ENCODE assay signal across 8 mouse cellular contexts in the genomic region with DNA sequence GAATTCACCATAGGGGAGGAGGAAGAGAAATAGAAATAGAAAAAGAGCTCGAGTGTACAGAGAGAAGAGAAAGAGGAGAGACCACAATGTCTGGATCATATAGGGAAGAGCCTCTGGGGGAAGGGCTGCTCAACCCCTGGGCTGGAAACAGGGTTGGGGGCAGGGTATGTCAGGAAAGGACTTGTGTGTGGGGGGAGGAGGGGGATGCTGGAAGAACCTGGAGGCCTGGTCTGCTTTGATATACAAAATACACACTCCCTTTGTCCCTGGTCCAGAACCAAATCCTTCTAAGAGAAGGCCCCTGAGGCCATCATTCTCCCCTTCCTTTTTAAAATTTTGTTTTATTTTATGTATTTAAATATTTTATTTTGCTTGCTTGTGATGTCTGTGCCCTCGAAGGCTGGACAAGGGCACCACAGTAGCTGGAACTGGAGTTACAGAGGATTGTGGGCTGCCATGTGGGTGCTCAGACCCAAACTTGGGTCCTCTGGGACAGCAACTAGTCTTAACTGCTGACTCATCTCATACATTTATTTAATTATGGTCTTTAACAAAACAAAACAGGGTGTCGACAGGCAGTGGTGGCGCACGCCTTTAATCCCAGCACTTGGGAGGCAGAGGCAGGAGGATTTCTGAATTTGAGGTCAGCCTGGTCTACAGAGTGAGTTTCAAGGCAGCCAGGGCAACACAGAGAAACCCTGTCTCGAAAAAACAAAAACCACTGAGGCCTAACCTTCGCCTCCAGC. TPM values are rescaled to one million over a fixed set of nuclear protein-coding genes. Genes with fewer than 3 reads are reported as not detected.
DNase-seq lines count a peak whose midpoint lies in the region; ATAC-seq and TF ChIP-seq lines count a peak whose summit lies in the region.
"Had no signal": no experiment of that assay in that cellular context is flagged by ENCODE, and none has a peak within 500 bp of the region (broad histone marks: within the 10 kb centered on the region; RNA-seq: fewer than 3 reads in every experiment).

No protein-coding gene starts in this region.

- H3K27ac ChIP-seq in lung, postnatal 0 days (ENCODE audit: low read length), result no peak overlapping the region
- no peak overlapping the region for H3K27ac ChIP-seq in forebrain, embryonic 12.5 days
- H3K27ac ChIP-seq in limb, embryonic 14.5 days (replicated peaks; ENCODE audit: low read depth, low read length), result no peak overlapping the region
- no peak overlapping the region for H3K27ac ChIP-seq in stomach, embryonic 16.5 days (ENCODE audit: low read length)

- TF ChIP-seq EP300 in lung, postnatal 0 days (IDR thresholded peaks at IDR 0.05), result no peak

- no peak for ATAC-seq in lung, postnatal 0 days
- no peak for ATAC-seq in forebrain, embryonic 12.5 days (ENCODE audit: low FRiP score)
- no peak for ATAC-seq in limb, embryonic 14.5 days (ENCODE audit: low FRiP score, low read depth)
- ATAC-seq in stomach, embryonic 16.5 days (ENCODE audit: insufficient read depth, low FRiP score), result no peak

- no peaks in the 10 kb centered on the region for H3K9me3 ChIP-seq in lung, postnatal 0 days (ENCODE audit: low read length)
- H3K9me3 ChIP-seq in forebrain, embryonic 12.5 days, result no peaks in the 10 kb centered on the region
- H3K9me3 ChIP-seq in limb, embryonic 14.5 days (ENCODE audit: control insufficient read depth, low read length), result no peaks in the 10 kb centered on the region
- H3K9me3 ChIP-seq in stomach, embryonic 16.5 days (replicated peaks; ENCODE audit: control insufficient read depth, low read length), result no peaks in the 10 kb centered on the region

- no peak for DNase-seq in lung, postnatal 0 days (ENCODE audit: low spot score)
- DNase-seq in lung, adult 2 months, result no peak
- DNase-seq in limb, embryonic 14.5 days (ENCODE audit: low spot score), result no peak
- no peak for DNase-seq in gastrocnemius, adult 8-10 months (ENCODE audit: low spot score in 2 of 2)
- DNase-seq in kidney, postnatal 4 days, result no peak

- peaks cover 2% of the 10 kb centered on the region; the same call in 1 of the 2 replicates for H3K4me1 ChIP-seq in lung, postnatal 0 days (ENCODE audit: insufficient read depth, low read depth, low read length)
- no peaks in the 10 kb centered on the region for H3K4me1 ChIP-seq in lung, adult 2 months (ENCODE audit: control insufficient read depth, insufficient read depth, low read length)
- H3K4me1 ChIP-seq in forebrain, embryonic 12.5 days, result peaks cover 16% of the 10 kb centered on the region
- H3K4me1 ChIP-seq in limb, embryonic 14.5 days (ENCODE audit: control insufficient read depth, insufficient read depth, low read length), result peaks cover 1% of the 10 kb centered on the region; the same call in 1 of the 2 replicates
- peaks cover 11% of the 10 kb centered on the region; the same call in 1 of the 2 replicates for H3K4me1 ChIP-seq in stomach, embryonic 16.5 days (ENCODE audit: control insufficient read depth, insufficient read depth, low read length)

- peak overlapping the region; percentile 97; the same call in 1 of the 2 replicates for H3K4me2 ChIP-seq in lung, postnatal 0 days (replicated peaks; ENCODE audit: low read depth, low read length)
- H3K4me2 ChIP-seq in forebrain, embryonic 12.5 days, result peak overlapping the region; percentile 96
- peak overlapping the region; percentile 65 for H3K4me2 ChIP-seq in limb, embryonic 14.5 days (replicated peaks; ENCODE audit: low read depth, low read length, severe bottlenecking)
- H3K4me2 ChIP-seq in stomach, embryonic 16.5 days (ENCODE audit: low read depth, low read length), result peak overlapping the region; percentile 98; the same call in 1 of the 2 replicates

- no peak for TF ChIP-seq CTCF in lung, postnatal 0 days (IDR thresholded peaks at IDR 0.05)
- TF ChIP-seq CTCF in lung, adult 2 months (IDR thresholded peaks at IDR 0.05; ENCODE audit: insufficient read depth, low read length), result no peak

- peak overlapping the region; percentile 61; the same call in 1 of the 2 replicates for H3K4me3 ChIP-seq in lung, postnatal 0 days (ENCODE audit: low read depth, low read length)
- H3K4me3 ChIP-seq in lung, adult 2 months (replicated peaks; ENCODE audit: extremely low read depth, low read depth, low read length), result no peak overlapping the region
- no peak overlapping the region; the same call in 1 of the 2 replicates for H3K4me3 ChIP-seq in forebrain, embryonic 12.5 days (replicated peaks)
- H3K4me3 ChIP-seq in limb, embryonic 14.5 days (replicated peaks; ENCODE audit: low read length), result peak overlapping the region; percentile 46; the same call in 1 of the 2 replicates
- H3K4me3 ChIP-seq in stomach, embryonic 16.5 days (replicated peaks; ENCODE audit: low read length), result peak overlapping the region; percentile 78; the same call in 1 of the 2 replicates

- H3K27me3 ChIP-seq in lung, postnatal 0 days (replicated peaks; ENCODE audit: insufficient read depth, low read length), result no peaks in the 10 kb centered on the region
- H3K27me3 ChIP-seq in forebrain, embryonic 12.5 days, result no peaks in the 10 kb centered on the region
- no peaks in the 10 kb centered on the region for H3K27me3 ChIP-seq in limb, embryonic 14.5 days (ENCODE audit: control insufficient read depth, insufficient read depth, low read length)
- H3K27me3 ChIP-seq in stomach, embryonic 16.5 days (ENCODE audit: control insufficient read depth, insufficient read depth, low read length), result no peaks in the 10 kb centered on the region

- H3K9ac ChIP-seq in lung, postnatal 0 days (replicated peaks; ENCODE audit: low read depth), result no peak overlapping the region
- no peak overlapping the region for H3K9ac ChIP-seq in forebrain, embryonic 12.5 days
- no peak overlapping the region for H3K9ac ChIP-seq in limb, embryonic 14.5 days (ENCODE audit: low read depth, low read length, severe bottlenecking)
- H3K9ac ChIP-seq in stomach, embryonic 16.5 days (ENCODE audit: low read length), result no peak overlapping the region

- WGBS in lung, postnatal 0 days, result 77% methylated on average over 7 of the region's 7 CpGs
- WGBS in lung, adult 2 months, result 89% methylated on average over 7 of the region's 7 CpGs
- WGBS in forebrain, embryonic 12.5 days, result 84% methylated on average over 7 of the region's 7 CpGs
- 84% methylated on average over 7 of the region's 7 CpGs for WGBS in limb, embryonic 14.5 days
- 88% methylated on average over 7 of the region's 7 CpGs for WGBS in stomach, embryonic 16.5 days

- TF ChIP-seq POLR2A in lung, adult 2 months (IDR thresholded peaks at IDR 0.05; ENCODE audit: borderline replicate concordance, extremely low read depth, low read depth, low read length), result no peak
- TF ChIP-seq POLR2A in limb, embryonic 14.5 days (IDR thresholded peaks at IDR 0.05; ENCODE audit: borderline replicate concordance, extremely low read depth, insufficient read depth, insufficient read length), result no peak

- peaks cover 15% of the 10 kb centered on the region for H3K36me3 ChIP-seq in lung, postnatal 0 days (ENCODE audit: insufficient read depth, low read length)
- peaks cover 41% of the 10 kb centered on the region for H3K36me3 ChIP-seq in forebrain, embryonic 12.5 days (replicated peaks)
- H3K36me3 ChIP-seq in limb, embryonic 14.5 days (ENCODE audit: control insufficient read depth, insufficient read depth, low read length), result peaks cover 28% of the 10 kb centered on the region
- H3K36me3 ChIP-seq in stomach, embryonic 16.5 days (ENCODE audit: control insufficient read depth, insufficient read depth, low read length), result peaks cover 2% of the 10 kb centered on the region; the same call in 1 of the 2 replicates

RNA-seq across cellular contexts. Expression of gene Alkbh2, which starts 1.3 kb away (rescaled TPM):
- 4.1 and 4.3 TPM in 2 replicates for polyA plus RNA-seq in lung, postnatal 0 days (2015; fragmentation: Nextera tagmentation; extraction: Ambion mirVana)
- polyA plus RNA-seq in lung, adult 2 months (2012; rRNA removed), result 7.7 and 8.6 TPM in 2 replicates
- polyA plus RNA-seq in forebrain, embryonic 12.5 days (2016; fragmentation: Nextera tagmentation; extraction: Ambion mirVana), result 10.9 and 11.3 TPM in 2 replicates
- 15.5 and 18.9 TPM in 2 replicates for polyA plus RNA-seq in limb, embryonic 14.5 days (2012; rRNA removed)
- 10.9 and 11.5 TPM in 2 replicates for polyA plus RNA-seq in limb, embryonic 14.5 days (2014; fragmentation: Nextera tagmentation; extraction: Ambion mirVana)
- polyA plus RNA-seq in stomach, embryonic 16.5 days (2015; fragmentation: Nextera tagmentation; extraction: Ambion mirVana), result 4.8 and 6.1 TPM in 2 replicates
- 1 to 10 TPM in 1 of 4 experiments, under 1 TPM in 2, not detected in 1; 0.67 to 1.2 (median 0.94) TPM for total RNA-seq in gastrocnemius, adult 8-10 months (2022)

RNA-seq across cellular contexts. Expression of gene Ung, which starts 3.5 kb away (rescaled TPM):
- 4.5 and 5.5 TPM in 2 replicates for polyA plus RNA-seq in lung, postnatal 0 days (2015; fragmentation: Nextera tagmentation; extraction: Ambion mirVana)
- 2.2 and 3.0 TPM in 2 replicates for polyA plus RNA-seq in lung, adult 2 months (2012; rRNA removed)
- polyA plus RNA-seq in forebrain, embryonic 12.5 days (2016; fragmentation: Nextera tagmentation; extraction: Ambion mirVana), result 64.4 and 69.6 TPM in 2 replicates
- 31.4 and 34.0 TPM in 2 replicates for polyA plus RNA-seq in limb, embryonic 14.5 days (2012; rRNA removed)
- 23.7 and 26.0 TPM in 2 replicates for polyA plus RNA-seq in limb, embryonic 14.5 days (2014; fragmentation: Nextera tagmentation; extraction: Ambion mirVana)
- polyA plus RNA-seq in stomach, embryonic 16.5 days (2015; fragmentation: Nextera tagmentation; extraction: Ambion mirVana), result 33.4 and 34.3 TPM in 2 replicates
- total RNA-seq in gastrocnemius, adult 8-10 months (2022), result 10 to 100 TPM in 2 of 4 experiments, 1 to 10 TPM in 2; 6.8 to 11.5 (median 10.0) TPM

RNA-seq across cellular contexts. Expression of gene Acacb, which starts 19.7 kb away (rescaled TPM):
- polyA plus RNA-seq in lung, postnatal 0 days (2015; fragmentation: Nextera tagmentation; extraction: Ambion mirVana), result 0.54 and 1.3 TPM in 2 replicates
- 20.0 and 37.5 TPM in 2 replicates for polyA plus RNA-seq in lung, adult 2 months (2012; rRNA removed)
- polyA plus RNA-seq in forebrain, embryonic 12.5 days (2016; fragmentation: Nextera tagmentation; extraction: Ambion mirVana), result 1.7 and 1.9 TPM in 2 replicates
- 4.9 and 6.0 TPM in 2 replicates for polyA plus RNA-seq in limb, embryonic 14.5 days (2012; rRNA removed)
- polyA plus RNA-seq in limb, embryonic 14.5 days (2014; fragmentation: Nextera tagmentation; extraction: Ambion mirVana), result 2.7 and 3.7 TPM in 2 replicates
- polyA plus RNA-seq in stomach, embryonic 16.5 days (2015; fragmentation: Nextera tagmentation; extraction: Ambion mirVana), result 2.1 and 3.2 TPM in 2 replicates
- total RNA-seq in gastrocnemius, adult 8-10 months (2022), result 100 to 1,000 TPM; 163 to 191 (median 187) TPM

RNA-seq across cellular contexts. Expression of gene Svop, which starts 35.3 kb away (rescaled TPM):
- not detected in 2 replicates for polyA plus RNA-seq in lung, postnatal 0 days (2015; fragmentation: Nextera tagmentation; extraction: Ambion mirVana)
- not detected in 2 replicates for polyA plus RNA-seq in lung, adult 2 months (2012; rRNA removed)
- 40.2 and 45.7 TPM in 2 replicates for polyA plus RNA-seq in forebrain, embryonic 12.5 days (2016; fragmentation: Nextera tagmentation; extraction: Ambion mirVana)
- polyA plus RNA-seq in limb, embryonic 14.5 days (2012; rRNA removed), result 0.10 and 0.21 TPM in 2 replicates
- polyA plus RNA-seq in limb, embryonic 14.5 days (2014; fragmentation: Nextera tagmentation; extraction: Ambion mirVana), result 0.11 TPM in 1 of 2 replicates, not detected in the other
- polyA plus RNA-seq in stomach, embryonic 16.5 days (2015; fragmentation: Nextera tagmentation; extraction: Ambion mirVana), result 1.8 and 2.0 TPM in 2 replicates
- total RNA-seq in gastrocnemius, adult 8-10 months (2022), result not detected
- total RNA-seq: megakaryocyte, adult 5-6 weeks had no signal

Comparison
In these comparisons a context has a peak if more than half of its experiments do, and no peak if none do; other contexts are left out.
1. H3K4me3 ChIP-seq: peak in lung, postnatal 0 days (single experiment), limb, embryonic 14.5 days (single experiment) and stomach, embryonic 16.5 days (single experiment); none in lung, adult 2 months (single experiment) and forebrain, embryonic 12.5 days (single experiment).
2. Peak in every context shown above with its lines, with median percentiles within 50 percentile points of each other: H3K4me2 ChIP-seq.